Mouse (Mus musculus) kidney, postnatal 25 days (tissue): ENCODE data around the gene Capn11.

Experiments
- DNase-seq, 2 experiments: peaks; one replicate each; pipeline ENCODE4 v3.0.0; 2021; ENCODE audit warnings: mixed read lengths in 2 of 2

Capn11 gene

DNA sequence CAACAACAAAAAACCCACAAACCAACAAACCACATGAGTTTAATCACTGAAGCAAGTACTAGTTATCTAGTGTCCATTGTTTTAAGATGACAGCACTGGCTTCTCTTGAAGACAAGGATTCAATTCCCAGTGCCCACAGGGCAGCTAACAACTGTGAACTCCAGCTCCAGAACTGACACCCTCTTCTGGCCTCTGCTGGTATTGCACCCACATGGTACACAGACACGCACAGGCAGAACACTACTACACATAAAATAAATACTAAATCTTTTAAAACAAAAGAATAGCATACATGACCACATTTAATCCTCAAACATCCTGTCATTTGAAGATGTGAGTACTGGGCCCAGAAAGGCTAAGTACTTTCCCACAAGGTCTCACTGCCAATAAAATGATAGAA is 22.5 kb upstream of the Capn11 start:
- peak in 1 of 2 experiments; percentile 32 for DNase-seq

DNA sequence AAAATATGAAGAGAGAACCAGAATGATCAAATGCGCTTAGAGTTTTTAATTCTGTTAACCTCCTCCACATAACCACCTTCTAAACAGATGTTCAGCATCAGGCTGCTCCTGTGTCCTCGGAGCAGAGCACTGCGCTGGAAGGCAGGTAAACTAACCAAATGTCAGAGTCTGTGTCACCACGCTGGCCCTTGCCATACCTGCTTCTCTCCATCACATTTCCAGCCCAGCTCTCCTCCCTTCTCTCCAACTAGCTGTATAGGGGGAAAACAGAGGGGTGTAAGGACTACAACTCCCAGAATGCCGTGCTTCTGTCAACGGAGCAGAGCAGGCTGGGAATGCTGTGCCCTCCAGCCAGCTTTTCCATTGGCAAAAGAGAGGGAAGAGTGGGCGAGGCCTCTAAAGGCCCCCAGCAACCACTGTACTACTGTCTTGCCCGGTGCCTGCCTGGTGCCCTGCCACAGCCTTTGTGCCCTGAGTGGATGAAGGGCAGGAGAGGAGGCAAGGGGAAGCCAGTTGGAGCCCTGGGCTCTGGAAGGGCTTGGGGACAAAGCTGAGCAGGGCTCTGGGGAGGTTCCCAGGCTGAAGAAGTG is 21.4 kb upstream of the Capn11 start:
- DNase-seq, result peak; percentile 55 to 81

DNA sequence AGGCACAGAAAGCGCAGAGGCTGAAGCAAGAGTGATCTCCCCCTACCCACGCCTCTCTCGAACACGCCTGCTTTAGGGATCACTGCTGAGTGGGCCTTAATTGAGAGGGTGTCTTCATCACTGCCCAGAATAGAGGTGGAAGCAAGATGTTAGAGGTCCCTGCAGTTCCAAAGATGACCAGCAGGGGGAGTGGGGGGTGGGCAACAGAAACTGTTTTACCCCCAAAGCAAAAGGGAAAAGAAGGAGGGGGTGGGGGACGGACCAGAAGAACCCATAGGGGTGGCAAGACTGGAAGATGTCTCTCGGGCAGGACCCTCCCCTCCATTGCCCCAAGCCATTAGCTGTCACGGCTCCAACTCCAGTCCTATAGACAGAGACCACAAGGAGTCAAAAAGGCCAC is 19.0 kb upstream of the Capn11 start:
- DNase-seq, result peak; percentile 62 to 81

DNA sequence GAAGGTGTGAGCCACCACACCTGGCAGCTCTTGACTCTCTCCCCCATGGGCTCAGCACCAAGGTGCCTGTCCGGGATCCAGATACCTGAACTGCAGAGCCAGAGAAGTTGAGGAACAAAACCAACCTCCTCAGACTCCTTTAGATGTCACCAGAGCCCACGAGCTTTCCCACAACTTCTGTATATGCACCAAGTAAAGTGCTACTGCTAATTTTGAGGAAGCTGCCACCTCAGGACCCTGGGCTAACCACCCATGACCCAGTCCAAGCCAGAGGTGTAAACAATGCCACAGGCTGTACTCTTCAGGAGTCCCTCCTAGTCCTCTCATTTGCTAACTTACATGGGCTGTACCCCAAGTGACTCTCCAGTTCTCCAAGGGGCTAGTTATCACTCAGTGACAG is 13.5 kb upstream of the Capn11 start:
- no peak for DNase-seq

DNA sequence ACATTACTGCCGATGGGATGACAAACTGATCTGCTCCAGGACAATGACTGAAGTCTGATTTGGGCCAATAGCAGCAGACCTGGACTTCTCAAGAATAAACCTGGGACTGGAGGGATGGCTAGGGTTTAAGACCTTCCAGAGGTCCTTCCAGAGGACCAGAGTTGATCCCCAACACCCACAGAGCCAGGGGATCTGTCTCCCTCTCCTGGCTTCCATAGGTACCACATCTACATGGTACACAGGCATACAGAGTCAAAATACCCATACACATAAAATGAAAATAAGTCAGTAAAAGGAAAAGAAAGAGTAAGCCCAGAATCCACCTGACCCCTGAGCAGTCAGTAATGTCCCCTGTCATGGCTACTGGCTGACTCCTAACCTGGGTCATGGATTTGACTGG is 12.7 kb upstream of the Capn11 start:
- no peak for DNase-seq

DNA sequence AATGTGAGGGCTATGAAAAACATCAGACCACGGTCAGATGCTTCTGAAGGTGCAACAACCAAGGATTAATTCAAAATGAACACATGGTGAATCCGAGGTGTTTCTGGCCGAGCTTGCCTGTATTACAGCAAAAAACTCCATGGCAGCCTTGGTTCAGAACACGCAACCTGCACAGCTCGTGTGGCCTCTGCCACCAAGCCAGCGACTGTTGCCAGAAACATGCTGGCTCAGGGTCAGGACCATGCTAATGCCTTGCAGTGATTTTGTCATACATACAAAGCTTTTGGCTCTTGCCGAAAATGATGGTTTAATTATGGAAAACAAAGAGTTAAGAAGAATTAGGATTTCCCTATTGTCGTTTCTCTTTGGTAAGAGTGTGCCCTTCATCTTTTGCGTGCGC is 8.9 kb upstream of the Capn11 start:
- no peak for DNase-seq

DNA sequence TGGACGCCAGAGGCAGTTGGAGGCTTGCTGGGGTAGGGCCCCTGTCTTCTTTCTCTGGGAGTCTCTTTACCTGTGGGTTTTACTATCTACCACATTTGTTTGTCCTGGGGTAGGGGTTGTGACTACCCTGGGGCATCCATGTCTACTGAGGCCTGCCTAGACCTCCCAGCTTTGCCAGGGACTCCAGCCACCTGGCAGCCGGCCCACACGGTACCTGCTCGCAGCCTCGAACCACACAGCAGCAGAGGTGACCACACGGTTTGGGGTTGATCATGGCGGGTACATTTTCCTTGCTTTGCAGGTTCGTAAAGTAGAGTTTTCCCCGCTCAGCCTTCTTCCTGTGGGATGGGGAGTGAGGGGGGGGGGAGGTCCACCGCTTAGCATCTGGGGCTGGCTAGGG is 8.4 kb upstream of the Capn11 start:
- no peak for DNase-seq

DNA sequence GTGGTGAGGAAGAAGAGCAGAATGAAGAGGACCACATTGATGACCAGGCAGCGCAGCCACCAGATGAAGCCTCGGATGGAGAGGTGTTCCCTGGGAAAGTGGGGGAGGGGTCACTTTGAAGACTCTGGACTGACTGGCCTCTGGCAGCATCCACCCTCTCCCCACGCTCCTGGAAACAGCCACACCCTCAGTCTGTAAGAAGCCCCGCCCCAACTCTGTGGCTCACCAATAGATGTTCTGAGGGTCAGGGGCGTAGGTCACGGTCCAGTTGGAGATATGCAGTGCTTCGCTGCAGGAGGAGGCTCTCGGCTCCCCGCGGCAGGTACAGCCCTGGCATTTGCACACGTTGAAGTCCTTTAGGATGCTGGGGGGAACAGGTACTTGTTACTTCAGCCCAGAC is 7.0 kb upstream of the Capn11 start:
- DNase-seq, result no peak

DNA sequence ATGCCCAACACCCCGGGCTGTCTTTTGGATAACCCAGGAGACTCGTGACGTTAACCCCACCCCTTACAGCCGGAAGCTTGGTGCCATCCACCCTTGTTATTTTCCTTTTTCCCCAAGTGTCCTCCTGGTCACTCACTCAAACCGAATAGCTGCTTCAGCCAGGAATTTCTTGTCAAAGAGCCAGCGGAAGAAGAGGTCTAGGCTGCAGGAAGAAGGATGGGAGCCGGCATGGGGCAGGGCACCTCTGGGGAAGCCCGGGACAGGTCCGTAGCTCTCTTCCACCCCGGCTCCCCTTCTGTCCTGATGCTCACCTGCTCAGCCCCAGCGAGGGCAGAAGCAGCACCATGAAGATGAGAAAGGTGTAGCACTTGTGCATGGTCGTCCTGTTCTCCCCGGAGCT is 5.5 kb upstream of the Capn11 start:
- DNase-seq, result no peak

DNA sequence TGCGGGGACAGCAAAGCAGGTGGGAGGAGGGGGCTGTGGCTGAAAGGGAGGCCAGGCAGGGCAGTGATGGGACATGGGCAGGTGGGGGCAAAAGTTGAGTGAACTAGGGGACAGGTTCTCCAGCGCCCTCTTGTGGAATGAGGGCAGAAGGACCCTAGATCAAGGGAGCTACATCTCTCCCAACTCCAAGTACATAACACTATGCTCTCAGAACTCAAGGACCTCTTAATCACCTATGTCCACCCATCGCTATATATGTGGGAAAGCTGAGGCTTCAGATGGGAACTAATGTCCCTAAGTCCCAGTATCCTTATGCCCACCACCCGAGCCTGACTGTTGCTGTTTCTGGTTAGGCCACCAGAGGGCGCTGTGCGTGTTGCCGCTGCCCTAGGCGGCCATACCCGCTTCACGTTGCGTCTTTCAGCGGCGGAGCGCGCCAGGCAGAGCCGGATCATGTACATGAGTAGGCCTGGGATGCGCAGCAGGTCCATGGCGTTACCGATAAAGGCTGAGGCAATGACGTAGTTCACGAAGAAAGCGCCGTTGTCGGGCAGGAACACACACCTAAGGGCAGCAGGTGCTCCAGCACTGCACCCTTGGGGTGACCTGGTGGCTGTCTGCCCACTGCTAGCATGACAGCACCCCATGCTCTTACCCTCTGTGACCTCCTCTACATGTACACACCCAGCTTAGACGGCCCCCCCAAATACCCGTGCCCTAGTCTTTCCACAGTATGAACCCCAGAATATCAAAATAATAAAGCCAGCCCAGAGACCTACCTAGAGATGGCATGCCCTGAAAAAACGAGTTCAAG is 4.2 kb upstream of the Capn11 start:
- peak; percentile 77 to 78 for DNase-seq

DNA sequence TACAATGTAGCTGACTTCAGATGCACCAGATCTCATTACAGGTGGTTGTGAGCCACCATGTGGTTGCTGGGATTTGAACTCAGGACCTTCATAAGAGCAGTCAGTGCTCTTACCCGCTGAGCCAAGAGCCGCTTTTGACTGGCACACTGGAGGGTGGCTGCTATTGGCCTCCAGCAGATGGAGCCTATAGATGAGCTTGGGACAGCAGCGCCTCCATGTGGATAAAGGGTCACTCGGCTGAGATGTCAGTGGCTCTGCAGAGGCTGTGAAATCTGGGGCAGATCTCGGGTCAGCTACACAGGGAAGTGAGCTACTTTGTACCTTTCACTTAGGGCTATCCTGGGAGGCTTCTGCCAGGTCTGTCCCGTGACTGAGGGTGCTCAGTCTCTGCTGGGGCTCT is 3.3 kb downstream of the Capn11 start:
- peak in 1 of 2 experiments; percentile 9 for DNase-seq

DNA sequence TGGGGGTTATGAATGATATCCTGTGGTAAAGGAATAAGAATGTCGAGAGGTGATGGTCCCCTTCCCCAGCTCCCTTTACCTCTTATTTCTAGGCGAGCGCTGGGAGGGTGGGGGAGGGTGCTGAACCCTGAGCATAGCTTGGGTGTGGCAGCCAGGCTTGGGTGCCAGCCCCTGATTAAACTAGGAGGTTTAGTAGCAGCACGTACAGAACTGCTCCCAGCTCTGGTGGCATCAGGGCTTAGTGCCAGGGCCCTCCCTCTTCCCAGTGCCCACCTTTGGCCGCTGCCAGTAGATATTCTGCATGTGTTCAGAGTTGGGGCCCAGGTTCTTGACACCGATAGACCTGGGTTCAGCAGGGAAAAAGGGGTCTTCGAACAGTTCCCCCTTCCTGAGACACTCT is 5.9 kb downstream of the Capn11 start:
- no peak for DNase-seq

DNA sequence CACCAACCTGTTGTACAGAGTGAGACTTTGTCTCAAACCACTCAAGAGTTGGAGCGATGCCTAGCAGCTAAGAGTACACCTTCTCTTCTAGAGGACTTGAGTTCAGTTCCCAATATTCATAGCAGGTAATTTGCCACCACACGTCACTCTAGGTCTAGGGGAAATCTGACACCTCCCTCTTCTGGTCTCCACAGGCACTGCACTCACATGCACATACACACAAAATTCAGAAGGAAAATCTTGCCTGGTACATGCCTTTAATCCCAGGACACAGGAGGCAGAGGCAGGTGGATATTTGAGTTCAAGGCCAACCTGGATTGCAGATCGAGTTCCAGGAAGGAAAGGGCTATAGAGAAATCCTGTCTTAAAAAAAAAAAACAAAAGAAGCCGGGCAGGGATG is 14.9 kb downstream of the Capn11 start:
- DNase-seq, result no peak

DNA sequence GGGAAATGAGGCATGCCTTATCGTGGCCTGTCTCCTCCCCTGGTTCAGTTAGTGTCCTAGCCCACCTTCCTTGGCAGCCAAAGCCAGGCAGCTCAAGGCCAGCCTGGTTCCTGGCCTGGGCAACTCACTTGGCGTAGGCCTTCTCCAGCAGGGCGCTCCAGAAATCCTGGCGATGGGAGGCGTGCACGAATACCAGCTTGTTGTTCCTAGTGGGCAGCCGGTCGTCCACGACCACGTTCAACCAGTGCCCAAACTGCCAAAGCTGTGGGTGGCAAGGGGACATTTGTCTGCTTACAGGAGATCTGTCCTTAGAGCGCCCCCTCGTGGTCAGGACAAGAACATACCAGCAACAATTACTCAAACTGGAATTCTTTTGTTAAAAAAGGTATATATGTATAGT is 16.4 kb downstream of the Capn11 start:
- DNase-seq, result peak; percentile 69 to 74

DNA sequence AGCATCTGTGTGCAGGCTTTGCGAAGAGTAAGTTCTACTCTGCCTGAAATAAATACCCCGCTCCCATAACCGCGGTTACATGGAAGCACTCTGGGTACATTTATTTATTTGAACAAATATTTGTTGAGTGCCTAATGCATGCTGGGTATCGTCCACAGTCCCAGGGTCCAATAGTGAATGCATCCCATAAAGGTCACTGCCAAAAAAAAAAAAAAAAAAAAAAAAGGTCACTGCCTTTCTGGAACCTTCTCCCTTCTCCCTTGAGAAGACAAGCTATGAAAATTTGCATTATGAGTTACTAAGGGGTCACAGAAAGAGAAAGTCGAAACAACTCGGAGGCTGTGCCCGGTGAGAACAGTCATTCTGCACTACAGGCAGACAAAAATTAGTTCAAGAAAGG is 17.1 kb downstream of the Capn11 start:
- no peak for DNase-seq

DNA sequence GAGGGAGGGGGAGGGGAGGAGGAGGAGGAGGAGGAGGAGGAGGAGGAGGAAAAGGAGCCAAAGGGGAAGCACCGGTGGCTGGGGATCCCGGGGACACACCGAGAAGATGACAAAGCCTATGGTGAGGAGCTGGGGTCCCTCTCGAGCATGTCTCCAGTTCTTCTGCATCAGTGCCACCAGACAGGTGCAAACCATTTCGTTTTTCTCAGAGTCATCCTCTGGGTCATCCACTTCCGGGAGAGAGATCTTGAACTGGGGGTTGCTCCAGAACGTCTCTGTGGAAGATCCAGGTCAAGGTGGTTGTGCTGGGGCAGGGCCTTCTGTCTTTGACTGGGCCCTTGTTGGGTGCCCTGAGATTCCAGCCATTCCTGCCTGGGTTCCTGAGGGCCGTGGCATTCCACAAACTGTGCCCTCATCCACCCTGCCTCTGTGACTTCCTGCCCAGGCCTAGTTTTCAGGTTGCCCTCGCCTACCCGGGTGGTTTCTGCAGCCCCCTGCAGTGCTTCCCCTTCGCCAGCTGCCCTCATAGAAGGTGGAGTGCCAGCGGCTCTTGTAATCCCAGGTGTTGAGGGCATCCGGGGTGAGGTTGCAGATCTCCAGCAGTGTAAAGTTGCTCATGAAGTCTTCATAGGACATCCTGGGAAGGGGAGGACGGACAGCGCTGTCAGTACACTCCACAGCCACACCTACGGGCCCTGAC is 20.4 kb downstream of the Capn11 start:
- peak in 1 of 2 experiments; percentile 22 for DNase-seq

DNA sequence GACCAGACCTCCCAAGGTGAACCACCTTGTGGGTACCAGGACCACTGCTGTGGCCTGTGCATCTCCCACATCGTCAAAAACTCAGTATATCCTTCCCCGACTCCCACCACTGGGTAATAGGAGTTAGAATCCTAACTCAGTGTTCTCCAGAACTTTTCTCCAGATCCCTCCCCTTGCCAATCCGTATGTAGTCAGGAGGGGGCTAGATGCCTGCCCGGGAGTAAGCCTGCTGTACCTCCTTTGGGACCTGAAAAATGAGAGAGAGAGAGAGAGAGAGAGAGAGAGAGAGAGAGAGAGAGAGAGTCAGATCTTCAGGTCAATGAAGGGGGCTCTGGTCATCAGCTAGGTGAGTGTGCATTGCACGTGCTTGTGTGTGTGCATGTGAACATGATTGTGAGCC is 25.1 kb downstream of the Capn11 start:
- DNase-seq, result no peak

DNA sequence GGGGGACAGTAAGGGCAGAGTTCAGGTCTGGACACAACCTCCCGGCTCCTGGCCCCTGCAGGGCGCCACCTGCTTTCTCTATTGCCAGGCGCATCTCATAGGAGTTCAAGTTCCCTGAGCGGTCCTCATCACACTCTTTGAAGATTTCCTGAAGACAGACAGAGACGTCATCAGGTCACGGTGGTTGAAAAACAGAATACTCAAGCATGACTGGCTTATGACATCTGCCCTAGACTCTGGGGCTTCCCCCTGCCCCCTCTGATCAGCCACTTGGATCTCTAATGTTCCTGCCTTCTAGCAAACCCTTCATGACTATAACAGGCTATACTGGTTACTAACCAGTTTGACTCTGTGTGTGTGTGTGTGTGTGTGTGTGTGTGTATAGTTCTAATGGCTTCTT is 27.2 kb downstream of the Capn11 start:
- no peak for DNase-seq

DNA sequence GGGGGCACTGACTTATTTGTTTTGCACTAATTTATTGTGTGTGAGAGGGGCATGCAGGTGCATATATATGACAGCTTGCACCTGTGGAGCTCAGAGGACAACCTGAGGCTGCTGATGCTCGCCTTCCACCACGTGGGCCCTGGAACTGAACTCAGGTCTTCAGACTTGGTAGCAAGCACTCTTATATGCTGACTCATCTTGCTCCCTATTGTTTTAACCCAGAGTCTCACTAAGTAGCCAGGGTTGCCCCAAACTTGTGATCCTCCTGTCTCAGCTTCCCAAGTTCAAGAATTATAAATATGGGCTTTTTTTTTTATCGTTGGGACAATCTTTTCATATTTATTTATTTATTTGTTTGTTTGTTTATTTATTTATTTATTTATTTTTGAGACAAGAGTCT is 28.1 kb downstream of the Capn11 start:
- no peak for DNase-seq

DNA sequence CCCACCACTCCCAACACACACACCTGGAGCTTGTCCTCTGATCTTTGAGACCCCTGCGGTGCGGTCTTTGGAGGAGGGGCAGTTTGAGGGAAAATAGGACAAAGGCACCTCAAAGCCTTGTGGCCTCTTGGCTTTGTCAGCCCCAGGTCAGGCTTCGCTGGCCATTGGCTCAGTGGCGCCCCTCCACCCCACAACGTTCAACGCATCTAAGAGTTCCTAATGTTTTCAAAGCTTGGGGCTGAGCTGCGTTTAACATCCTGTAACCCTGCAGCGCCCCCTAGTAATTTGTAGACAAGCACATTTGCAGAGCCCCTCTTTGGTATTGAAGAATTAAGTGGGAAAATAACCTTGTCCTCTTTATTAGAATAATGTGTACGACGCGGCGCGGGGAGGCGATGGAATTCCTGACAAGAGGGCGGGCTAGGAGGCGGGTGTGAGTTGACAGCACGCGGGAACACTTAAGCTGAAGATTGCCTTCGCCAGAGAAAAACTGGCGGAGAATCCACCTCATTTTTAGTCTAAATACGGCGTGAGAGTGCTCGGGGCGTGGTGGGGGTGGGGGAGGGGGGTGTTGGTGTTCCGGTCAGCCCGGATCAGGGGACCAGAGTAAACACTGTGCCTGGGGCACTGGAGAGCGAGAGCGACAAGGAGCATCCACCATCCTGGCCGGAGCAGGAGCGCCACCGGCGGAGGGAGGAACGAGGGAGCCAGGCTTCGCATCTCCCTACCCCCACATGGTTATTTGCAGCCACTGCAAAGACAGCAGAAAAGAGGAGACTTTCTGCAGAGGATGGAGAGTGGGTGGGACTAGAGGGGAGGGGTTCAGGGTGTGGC is 29.0 kb downstream of the Capn11 start:
- peak; percentile 74 to 85 for DNase-seq

DNA sequence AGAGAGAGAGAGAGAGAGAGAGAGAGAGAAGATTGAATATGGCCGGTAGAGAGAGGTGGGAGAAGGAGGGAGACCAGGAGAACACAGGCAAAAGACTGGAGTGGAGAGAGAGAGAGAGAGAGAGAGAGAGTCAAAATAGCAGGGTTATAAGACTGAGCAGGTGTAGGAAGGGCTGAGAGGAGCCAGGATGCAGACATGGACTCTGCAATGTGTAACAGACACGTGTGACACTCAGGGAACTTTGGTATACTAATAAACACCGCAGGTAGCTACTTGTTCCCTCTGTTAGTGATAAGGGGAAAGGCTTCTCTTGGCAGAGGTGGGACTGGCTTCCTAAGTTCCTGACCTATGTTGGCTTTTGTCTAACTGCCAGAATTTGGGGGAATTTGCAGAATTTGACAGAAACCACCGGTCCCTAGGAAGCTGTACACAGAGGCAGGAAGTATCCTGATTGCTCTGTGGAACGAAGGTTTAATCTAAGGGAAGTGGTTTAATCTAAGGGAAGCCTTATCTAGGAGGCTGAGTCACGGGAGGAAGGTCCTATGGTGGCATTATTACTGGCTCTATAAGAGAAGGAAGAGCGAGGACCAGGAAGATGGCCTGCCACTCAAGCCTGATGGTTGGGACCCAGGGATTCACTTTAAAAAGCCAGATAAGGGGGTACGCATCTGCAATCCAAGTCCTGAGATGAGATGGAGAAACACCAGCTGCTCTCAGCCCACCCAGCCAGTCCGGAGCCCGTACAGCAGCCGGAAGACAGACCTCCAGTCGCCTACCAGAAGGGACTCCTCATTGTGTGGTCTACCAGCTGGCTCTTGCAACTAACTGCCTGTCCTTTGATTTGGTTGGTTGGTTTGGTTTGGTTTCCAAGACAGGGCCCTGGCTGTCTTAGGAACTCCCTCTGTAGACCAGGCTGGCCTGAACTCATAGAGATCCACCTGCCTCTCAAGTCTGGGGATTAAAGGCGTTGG is 30.0 kb downstream of the Capn11 start:
- peak in 1 of 2 experiments; percentile 21 for DNase-seq

DNA sequence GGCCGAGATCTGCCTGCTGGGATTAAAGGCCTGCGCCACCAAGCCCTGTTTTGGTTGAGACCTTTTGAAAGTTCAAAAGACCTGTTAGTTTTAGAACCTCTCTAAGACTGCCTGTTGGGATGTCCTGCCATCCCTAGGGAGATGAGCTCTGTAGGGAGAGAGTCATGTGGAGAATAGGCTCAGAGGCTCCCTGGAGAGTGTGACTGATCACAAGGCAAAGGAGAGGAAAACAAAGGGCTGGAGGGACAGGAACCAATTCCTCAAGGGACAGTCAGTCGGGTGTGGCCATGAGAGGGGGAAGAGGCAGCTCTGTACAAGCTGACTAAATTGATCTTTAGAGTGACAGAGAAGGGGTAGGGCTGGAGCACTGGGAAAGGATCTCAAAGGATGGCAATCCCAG is 31.0 kb downstream of the Capn11 start:
- no peak for DNase-seq
